Mouse (Mus musculus): ENCODE measurements around the gene Tsnaxip1. TPM values are rescaled to one million over a fixed set of nuclear protein-coding genes. Genes with fewer than 3 reads are reported as not detected.
"Not testable (repeated sequence)": the region's sequence is repeated elsewhere in the genome, so short reads cannot be mapped to it uniquely, and the experiment has no call there.

Tsnaxip1 gene
- total and polyA plus RNA-seq, 3 experiments, result not detected

GRCm38 (mm10) chr8:105813241-105813640, 14.3 kb upstream of the Tsnaxip1 start:
- DNase-seq, result no peak

- no peak for DNase-seq
These were observed 7.9 kb upstream of the Tsnaxip1 start for GRCm38 (mm10) chr8:105819659-105820058.

- no peak for DNase-seq
These were observed 6.6 kb upstream of the Tsnaxip1 start for GRCm38 (mm10) chr8:105820925-105821324.

GRCm38 (mm10) chr8:105825506-105825905, 2.0 kb upstream of the Tsnaxip1 start:
- peak; percentile 33 for DNase-seq

DNA sequence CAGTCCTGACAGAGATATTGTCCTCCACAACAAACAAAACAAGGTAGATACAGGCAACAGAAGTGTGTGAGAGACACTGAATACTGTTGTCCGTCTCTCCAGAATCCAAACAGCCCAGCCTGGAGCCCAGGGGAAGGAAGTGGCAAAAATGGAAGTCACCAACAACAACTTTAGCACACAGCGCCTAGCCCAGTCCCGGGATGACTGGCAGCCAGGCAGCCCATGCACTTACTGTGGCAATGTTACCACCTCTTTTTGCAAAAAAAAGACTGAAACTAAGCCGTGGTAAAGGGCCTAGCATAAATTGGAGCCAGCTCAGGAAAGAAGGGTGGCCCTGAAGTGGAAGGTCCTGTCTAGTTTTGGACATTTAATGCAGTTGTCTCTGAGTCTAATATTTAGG, 1.2 kb upstream of the Tsnaxip1 start:
- no peak for DNase-seq

- DNase-seq, result not testable (repeated sequence)
These were observed 6.2 kb downstream of the Tsnaxip1 start for GRCm38 (mm10) chr8:105833740-105834139.

DNA sequence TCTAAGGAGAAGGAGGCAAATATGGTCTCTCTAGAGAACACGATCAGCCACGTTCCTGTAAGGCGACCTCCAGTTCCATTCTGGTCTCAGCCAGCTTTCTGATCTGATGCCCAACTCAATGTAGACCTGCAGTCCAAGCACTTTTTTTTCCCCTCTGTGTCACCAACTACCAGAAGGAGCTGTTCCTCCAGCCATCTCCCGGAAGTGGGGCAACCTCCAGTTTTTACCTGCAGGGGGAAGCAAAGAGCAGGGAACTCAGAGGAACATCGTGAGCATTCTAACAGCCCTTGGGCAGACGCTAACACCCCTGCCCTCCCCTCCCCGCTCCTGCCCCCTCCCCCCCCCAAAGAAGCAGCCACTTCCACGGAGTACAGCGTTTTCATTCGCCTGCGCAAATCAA, 7.8 kb downstream of the Tsnaxip1 start:
- peak; percentile 81 for DNase-seq

DNA sequence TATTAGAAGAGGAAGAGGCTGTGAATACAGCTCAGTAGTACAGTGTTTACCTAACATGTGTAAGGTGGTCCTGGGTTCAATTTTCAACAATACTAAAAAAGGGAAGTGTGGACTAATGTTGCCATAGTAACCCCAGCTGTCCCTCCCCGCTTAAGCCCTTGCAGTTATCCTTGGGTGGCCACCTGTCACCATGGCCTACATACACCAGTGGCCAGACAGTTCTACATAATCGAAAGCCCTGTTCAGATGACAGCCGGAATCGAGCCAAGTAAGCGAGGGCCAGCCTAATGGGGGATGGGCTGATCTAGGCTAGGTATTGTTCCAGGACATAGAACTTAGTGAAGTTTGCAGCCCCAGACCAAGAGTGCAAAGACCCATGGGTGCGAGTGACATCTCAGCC, 9.5 kb downstream of the Tsnaxip1 start:
- no peak for DNase-seq

GRCm38 (mm10) chr8:105839209-105839608, 11.7 kb downstream of the Tsnaxip1 start:
- DNase-seq, result no peak

- no peak for DNase-seq
These were observed 19.1 kb downstream of the Tsnaxip1 start for GRCm38 (mm10) chr8:105846678-105847077.

DNA sequence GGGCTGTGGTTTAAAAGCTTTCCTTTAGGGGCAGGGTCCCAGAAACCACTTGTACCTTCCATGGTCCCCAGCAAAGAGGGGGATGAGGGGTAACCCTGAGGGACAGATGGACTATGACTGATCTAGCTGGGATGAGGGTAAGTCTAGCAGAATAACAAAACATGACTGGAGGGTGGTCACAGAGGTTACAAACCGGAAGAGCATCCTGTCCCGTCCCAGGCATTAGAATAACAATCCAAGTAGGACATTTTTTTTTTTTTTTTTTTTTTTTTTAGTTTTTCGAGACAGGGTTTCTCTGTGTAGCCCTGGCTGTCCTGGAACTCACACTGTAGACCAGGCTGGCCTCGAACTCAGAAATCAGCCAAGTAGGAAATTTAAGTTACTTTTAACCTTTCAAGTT, 22.5 kb downstream of the Tsnaxip1 start:
- DNase-seq, result no peak

- no peak for DNase-seq
These were observed 23.1 kb downstream of the Tsnaxip1 start for GRCm38 (mm10) chr8:105850611-105851010.

DNA sequence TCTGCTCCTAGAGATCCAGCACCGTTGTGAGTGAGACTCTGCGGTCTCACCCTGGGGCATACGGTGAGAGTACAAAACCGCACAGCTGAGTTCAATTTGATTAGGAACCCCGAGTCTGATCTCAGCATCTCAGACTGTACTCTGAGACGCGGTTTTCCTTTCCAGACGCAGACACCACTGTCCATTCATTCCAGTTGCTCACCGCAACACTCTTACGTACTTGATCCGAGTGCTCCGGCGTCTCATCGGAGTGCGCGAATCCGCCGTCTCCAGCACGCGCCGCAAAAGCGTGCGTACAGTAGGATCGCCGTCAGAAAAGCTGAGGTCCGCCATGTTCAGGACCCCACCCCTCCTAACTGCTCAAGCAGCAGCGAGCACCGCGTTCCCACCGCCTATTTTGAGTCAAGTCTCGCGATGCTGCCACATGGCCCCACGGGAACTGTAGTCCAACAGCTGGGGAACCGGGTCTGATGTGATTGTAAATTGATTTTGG, 24.2 kb downstream of the Tsnaxip1 start:
- DNase-seq, result peak; percentile 92

DNA sequence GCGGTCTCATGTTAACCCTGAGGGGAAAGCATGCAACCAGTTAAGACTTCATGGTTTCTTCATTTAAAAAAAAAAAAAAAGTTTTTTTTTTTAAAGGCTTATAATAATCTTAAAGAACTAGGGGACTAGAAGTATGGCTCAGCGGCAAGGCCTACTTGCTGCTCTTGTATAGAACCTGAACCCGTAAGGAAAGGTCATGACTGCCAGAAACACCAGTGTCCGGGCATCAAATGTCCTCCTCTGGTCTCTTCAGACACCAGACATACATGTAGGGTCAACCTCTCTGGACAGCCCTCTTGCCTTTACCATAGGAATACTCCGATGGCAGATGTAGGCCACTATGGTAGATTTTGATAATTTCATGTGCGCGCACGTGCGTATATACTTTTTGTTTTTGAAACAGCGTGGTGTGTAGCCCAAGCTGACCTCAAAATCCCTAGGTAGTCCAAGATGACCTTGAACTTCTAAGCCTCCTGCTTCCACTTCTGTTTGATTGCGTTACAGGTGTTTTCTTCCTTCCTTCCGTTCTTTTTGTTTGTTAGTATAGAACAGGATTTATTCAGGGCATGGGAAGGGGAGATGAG, 24.7 kb downstream of the Tsnaxip1 start:
- no peak for DNase-seq

DNA sequence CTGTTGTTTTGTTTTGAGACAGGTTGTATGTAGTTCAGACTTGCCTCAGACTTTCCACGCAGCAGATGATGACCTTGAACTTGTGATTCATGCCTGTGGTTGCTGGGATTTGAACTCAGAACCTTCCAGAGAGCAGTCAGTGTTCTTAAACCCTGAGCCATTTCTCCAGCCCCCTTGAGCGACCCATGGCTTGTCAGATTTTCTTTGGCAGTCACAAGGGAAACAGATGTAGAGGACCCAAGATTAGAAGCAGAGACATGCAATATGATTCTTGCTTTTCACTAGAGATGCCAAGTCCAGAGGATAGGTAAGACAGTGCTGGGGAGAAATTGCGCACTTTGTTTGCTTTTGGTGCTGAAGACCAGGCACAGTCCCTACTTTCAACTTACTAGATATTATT, 25.6 kb downstream of the Tsnaxip1 start, which contains the start of gene Cenpt:
Cenpt (minus strand) TSS at position 101 of the 400 bp plus-strand sequence.
- DNase-seq, result no peak

GRCm38 (mm10) chr8:105854303-105854702, 26.8 kb downstream of the Tsnaxip1 start:
- no peak for DNase-seq

DNA sequence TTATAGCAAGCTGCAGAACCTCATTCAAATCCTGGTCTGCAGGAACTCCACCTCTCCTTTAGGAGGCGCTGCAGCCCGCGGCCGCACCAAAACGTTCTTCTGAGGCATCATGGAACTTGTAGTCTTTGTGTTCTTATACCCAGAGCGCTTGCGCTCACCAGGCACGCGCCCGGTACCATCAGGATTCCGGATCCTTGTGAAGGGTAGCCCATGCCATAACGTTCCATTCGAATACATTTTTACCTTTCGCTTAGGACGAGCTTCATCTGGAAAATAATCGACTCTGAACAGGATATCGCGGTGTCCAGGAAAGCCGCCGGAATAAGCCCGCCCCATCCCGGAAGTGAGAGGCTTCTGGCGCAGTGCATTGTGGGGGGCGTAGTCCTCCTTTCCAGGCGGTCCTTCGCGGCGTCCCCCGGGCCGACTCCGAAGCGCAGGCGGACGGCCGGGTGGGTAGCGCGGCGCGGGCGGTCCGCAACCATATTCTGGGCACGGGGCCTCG, 27.2 kb downstream of the Tsnaxip1 start, which contains the start of gene Thap11:
Thap11 (plus strand) TSS at position 418 of the 502 bp plus-strand sequence.
- DNase-seq, result peak; percentile 95

DNA sequence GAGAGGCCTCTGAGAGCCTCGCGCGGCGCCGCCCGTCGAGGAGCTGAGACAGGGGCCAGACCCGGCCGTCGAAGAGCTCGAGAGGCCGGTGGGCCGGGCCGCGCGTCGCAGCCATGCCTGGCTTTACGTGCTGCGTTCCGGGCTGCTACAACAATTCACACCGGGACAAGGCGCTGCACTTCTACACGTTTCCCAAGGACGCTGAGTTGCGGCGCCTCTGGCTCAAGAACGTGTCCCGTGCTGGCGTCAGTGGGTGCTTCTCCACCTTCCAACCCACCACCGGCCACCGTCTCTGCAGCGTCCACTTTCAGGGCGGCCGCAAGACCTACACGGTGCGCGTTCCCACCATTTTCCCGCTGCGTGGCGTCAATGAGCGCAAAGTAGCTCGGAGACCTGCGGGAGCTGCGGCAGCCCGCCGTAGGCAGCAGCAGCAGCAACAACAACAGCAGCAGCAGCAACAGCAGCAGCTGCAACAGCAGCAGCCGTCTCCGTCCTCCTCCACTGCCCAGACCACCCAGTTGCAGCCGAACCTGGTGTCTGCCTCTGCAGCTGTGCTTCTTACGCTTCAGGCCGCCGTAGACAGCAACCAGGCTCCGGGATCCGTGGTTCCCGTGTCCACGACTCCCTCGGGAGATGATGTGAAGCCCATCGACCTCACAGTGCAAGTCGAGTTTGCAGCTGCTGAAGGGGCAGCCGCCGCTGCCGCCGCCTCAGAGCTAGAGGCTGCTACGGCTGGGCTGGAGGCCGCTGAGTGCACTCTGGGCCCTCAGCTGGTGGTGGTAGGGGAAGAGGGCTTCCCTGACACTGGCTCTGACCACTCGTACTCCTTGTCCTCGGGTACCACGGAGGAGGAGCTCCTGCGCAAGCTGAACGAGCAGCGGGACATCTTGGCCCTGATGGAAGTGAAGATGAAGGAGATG, 28.0 kb downstream of the Tsnaxip1 start:
- DNase-seq, result peak; percentile 58

DNA sequence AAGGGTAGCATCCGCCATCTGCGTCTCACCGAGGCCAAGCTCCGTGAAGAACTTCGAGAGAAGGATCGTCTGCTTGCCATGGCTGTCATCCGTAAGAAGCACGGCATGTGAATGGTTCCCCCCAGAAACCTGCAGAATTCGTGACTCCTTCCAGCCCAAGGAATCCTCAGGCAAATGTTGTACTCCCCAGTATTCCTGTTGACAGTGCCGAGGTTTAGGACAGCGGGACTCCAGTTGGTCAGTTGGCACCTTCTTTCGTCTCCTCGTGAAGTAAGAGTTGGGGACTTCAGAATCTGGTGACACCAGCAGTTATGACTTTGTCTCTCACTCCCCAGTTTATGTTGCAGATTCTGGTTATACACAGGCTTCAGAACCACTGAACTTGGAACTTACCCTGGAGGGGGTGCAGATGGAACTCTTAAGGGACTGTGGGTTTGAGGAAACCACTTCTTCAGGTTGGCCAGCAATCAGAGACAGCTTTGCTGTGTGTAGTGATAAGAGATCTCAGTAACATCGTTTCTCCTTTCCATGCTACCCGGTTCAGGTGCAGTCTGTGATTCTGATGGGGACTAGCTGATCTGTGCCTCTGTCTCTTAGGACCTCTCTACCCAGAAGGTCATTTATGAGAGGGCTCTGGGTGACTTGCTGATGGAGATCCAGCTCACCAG, 28.8 kb downstream of the Tsnaxip1 start:
- no peak for DNase-seq

DNA sequence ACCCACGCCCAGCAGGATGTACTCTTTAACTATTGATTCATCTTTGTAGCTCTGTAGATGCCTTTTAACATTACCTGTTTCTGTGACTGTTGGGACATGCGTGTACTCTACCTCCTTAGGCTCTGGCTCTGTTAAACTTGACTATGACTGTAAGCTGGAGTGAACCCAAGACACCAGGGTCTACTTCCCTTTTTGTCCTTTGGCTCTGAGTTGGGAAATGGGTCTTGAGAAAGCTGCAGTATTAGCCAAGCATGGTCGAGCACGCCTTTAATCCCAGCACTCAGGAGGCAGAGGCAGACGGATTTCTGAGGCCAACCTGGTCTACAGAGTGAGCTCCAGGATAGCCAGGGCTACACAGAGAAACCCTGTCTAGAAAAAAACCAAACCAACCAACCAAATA, 31.0 kb downstream of the Tsnaxip1 start:
- no peak for DNase-seq

DNA sequence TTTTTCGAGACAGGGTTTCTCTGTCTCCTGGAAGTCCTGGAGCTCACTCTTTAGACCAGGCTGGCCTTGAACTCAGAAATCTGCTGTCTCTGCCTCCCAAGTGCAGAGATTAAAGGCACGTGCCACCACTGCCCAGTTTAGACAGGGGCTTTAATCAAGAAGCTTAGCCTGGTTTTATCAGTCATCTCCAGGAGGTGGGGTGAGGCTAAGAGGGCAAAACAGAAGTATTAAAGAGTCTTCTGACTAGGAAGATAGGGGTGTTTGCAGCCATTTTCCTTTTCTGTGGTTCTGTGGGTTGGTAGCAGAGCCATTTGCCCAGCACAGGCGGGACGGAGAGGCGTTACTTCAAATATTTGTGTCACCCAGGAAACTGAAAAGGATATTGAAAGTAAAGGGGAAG, 31.8 kb downstream of the Tsnaxip1 start:
- DNase-seq, result no peak
